Mouse (Mus musculus) brown adipose tissue, adult 24 weeks (tissue): Measurements from ENCODE around the gene Entpd1. TPM values are rescaled to one million over a fixed set of nuclear protein-coding genes. Genes with fewer than 3 reads are reported as not detected.

Experiments used
- H3K27ac ChIP-seq: fragments of 200-500 bp; replicated peaks from 2 replicates; pipeline ENCODE4 v1.5.1; 2012; ENCODE audit warnings: low read depth, mild to moderate bottlenecking, low read length
- H3K4me1 ChIP-seq: fragments of 200-500 bp; 2 replicates; pipeline ENCODE4 v1.6.1; 2012; ENCODE audit warnings: low read length, mixed read lengths; ENCODE audit not compliant: control insufficient read depth, insufficient read depth, insufficient read length
- H3K4me3 ChIP-seq: fragments of 200-500 bp; 2 replicates; pipeline ENCODE4 v1.5.1; 2012; ENCODE audit warnings: low read depth, mild to moderate bottlenecking, low read length, moderate library complexity; ENCODE audit not compliant: insufficient read depth
- polyA plus RNA-seq: library from polyadenylated mRNA; stranded (reverse); fragments of >200 nt; gene quantifications from 2 replicates; pipeline ENCODE4 v1.2.4, GENCODE M21; 2012; ENCODE audit not compliant: missing spikeins, insufficient read depth, insufficient read length

Gene Entpd1
- polyA plus RNA-seq, 1 experiment = 6.2 TPM

DNA sequence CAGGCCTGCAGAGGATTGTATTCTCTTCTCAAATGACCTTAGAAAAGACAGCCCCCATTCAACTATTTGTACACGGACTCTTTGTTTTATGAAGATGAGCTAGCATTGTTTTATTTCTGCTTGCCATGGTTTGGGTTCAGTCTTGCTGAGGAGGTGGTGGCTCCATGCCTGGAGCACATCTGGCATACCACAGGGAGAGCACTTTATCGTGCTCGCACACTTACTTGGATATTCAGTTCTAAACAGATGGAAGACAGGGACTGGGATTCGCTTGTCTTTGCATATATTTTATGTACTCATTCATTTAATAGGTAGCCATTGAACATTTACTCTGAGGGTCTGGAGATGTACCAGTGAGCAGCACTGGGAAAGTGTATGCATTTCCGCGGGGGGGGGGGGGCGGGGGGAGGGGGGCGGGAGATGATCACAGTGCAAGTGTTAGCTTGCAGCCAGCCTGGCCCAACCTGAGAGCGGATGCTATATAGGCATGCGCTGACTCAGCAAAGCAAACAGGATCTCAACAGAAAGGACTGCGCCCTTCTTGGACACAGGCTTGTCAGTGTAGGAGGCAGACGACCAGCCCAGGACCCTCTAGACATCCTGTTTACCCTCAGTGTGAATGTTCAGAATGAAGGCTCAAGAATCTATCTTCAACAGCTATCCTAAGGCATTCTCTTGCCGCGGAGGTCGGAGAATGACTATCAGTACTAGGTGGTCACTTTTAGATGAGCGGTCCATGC, 100.9 kb downstream of the Entpd1 start:
- Histone ChIP-seq H3K4me3 (no peak overlapping the region), H3K27ac (no peak overlapping the region), H3K4me1 (no peaks in the 10 kb centered on the region)

- no peak overlapping the region for H3K27ac ChIP-seq
- H3K4me1 ChIP-seq = no peaks in the 10 kb centered on the region
- no peak overlapping the region for H3K4me3 ChIP-seq
Observed at GRCm38 (mm10) chr19:40714700-40715099, 102.5 kb downstream of the Entpd1 start.

GRCm38 (mm10) chr19:40716981-40717380, 104.8 kb downstream of the Entpd1 start:
- Histone ChIP-seq H3K27ac (no peak overlapping the region), H3K4me3 (no peak overlapping the region), H3K4me1 (no peaks in the 10 kb centered on the region)

- H3K4me1 ChIP-seq = no peaks in the 10 kb centered on the region
- no peak overlapping the region for H3K4me3 ChIP-seq
- no peak overlapping the region for H3K27ac ChIP-seq
Observed at GRCm38 (mm10) chr19:40719439-40720105, 107.4 kb downstream of the Entpd1 start.

DNA sequence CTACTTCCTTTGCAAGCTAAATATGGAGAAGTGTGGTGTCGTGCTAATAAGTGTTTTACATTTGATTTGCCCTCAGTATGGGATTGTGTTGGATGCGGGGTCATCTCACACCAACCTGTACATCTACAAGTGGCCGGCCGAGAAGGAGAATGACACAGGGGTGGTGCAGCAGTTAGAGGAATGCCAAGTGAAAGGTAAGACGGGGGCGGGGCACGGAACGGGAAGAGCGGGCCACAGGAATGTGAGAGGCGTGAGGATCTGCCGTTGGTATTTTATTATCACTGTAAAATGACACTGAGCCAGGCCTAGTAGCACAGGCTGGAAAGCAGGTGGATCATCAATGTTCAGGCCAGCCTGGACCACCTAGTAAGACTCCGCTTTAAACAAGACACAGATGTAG, 108.2 kb downstream of the Entpd1 start:
- no peak overlapping the region for H3K27ac ChIP-seq
- no peaks in the 10 kb centered on the region for H3K4me1 ChIP-seq

DNA sequence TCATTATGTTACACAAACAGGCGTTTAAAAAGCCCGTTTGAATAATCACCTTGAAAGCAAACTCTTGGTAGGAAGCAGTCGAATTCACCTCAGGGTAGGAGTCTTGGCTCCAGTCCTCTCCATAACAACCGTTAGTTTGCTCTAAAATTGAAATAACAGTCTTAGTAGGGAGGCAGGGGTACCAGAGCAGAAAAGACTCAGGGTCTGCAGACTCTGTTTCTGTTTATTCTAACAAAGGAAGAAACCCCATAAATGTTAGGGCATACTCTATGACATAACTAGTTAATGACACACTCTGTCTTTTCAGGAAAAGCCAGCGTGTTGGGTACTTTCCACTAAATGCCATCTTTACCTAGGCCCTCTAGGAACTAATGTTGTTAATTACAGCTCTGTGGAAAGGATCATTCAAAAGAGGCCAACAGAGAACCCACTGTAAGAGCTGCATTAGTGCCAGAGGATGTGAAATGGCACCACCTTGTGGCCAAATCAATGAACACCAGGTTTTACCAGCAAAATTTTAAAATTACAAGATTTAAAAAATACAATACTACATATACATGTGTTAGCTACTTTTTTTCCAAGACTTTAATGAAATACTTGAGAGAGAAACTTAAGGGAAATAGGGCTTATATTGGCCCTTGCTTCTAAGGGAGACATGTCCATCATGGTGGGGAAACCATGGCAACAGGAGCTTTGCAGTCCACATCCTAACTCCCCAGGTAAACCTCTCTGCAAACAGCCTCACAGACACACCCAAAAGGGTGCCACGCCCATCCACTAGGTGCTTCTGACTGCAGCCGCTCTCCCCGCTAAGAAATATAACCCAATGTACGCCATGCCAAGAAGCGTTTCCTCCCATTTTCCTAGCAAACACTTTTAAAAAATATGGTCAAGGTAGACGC, 110.2 kb downstream of the Entpd1 start:
- H3K4me1 ChIP-seq = no peaks in the 10 kb centered on the region
- H3K27ac ChIP-seq = no peak overlapping the region
- H3K4me3 ChIP-seq = no peak overlapping the region

More for the DNA sequence above, 108.2 kb downstream of the Entpd1 start:
- H3K4me3 ChIP-seq = no peak overlapping the region

DNA sequence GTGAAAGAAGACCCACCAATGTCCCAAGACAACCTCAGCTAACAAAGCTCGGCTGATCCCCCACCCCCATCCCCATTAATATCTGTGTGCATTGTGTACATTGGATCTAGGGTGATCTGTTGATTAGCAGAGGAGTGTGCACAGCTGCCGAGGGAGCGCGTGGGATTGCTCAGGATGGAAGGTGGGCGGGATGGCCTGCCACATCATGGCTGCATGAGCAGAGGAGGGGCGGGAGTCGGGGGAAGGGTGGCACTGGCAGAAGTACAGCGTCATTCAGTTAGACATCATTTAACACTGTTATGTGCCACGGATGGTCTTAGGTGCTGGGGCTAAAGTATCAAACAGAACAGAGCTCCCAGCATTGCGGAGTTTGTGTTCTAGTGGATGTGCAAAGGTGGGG, 111.3 kb downstream of the Entpd1 start:
- Histone ChIP-seq H3K27ac (no peak overlapping the region), H3K4me1 (no peaks in the 10 kb centered on the region), H3K4me3 (no peak overlapping the region)

DNA sequence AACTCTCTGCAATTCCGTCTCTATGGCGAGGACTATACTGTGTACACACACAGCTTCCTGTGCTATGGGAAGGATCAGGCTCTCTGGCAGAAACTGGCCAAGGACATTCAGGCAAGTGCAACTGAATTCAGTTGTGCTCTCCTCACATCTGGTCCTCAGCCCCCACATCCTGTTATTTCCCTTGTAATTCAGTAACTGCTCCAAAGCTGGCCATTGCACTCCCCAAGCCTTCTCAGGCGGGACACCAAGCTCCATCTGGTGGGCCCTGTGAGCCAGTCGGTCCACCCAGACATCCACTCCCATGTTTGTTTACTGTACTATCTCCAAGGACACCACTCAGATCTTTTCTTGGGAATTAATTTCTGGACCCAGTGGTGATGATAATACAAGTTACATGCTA, 114.0 kb downstream of the Entpd1 start:
- Histone ChIP-seq H3K4me1 (no peaks in the 10 kb centered on the region), H3K27ac (no peak overlapping the region), H3K4me3 (no peak overlapping the region)

GRCm38 (mm10) chr19:40726614-40727013, 114.4 kb downstream of the Entpd1 start:
- no peak overlapping the region for H3K27ac ChIP-seq

DNA sequence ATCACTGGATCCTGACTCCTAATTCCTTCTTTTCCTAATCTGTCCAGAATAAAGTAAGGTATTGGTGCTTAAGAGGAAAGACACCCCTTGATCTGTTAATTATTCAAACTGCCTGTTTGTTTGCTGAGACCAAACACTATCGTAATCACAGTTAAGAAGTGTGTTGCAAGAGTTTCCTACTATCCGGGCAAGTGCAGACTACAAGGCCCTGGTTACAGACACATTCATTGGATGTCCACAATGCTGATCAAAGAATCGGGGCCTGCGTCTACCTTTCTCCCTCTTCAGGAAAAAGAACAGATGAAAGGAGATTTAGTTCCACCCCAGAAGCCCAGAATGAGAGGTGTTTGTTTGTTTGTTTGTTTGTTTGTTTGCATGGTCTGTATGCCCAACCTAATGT, 116.0 kb downstream of the Entpd1 start:
- H3K4me3 ChIP-seq = no peak overlapping the region
- H3K27ac ChIP-seq = no peak overlapping the region
- H3K4me1 ChIP-seq = no peaks in the 10 kb centered on the region

More at GRCm38 (mm10) chr19:40726614-40727013, 114.4 kb downstream of the Entpd1 start:
- H3K4me3 ChIP-seq = no peak overlapping the region
- H3K4me1 ChIP-seq = no peaks in the 10 kb centered on the region

DNA sequence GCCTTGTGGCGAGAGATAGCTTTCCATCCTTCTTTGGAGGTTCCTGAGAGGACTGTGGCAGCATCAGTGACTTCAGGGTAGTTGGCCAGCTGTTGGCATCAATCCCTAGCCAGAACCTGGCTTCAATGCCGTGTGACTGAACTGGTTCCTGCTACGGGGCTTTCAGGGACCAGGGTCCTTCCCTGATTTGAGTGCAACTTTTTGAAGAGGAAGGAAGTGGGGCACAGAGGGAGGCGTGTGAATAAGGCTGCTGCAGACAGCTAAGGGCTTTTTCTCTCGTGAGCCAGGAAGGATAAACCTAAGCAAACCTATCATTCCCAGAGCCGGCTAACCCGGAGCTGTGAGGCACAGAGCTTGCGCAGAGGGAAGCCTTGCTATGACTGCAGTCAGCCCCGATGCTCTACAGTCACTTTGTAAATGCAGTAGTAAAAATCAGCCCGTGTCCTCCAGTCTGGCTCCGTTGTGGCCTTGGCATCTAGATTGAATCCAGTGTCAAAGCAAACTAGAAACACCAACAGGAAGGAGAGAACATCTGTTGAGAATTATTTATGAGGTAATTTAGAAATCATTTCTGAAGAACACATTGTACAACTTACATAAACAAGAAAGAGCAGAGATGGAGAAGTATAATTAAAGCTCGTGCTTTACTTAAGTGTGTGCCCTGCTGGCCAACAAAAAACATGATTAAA, 116.7 kb downstream of the Entpd1 start:
- Histone ChIP-seq H3K4me3 (no peak overlapping the region), H3K27ac (no peak overlapping the region), H3K4me1 (no peaks in the 10 kb centered on the region)

GRCm38 (mm10) chr19:40733409-40733808, 121.2 kb downstream of the Entpd1 start:
- no peak overlapping the region for H3K27ac ChIP-seq
- no peaks in the 10 kb centered on the region for H3K4me1 ChIP-seq
- H3K4me3 ChIP-seq = no peak overlapping the region

DNA sequence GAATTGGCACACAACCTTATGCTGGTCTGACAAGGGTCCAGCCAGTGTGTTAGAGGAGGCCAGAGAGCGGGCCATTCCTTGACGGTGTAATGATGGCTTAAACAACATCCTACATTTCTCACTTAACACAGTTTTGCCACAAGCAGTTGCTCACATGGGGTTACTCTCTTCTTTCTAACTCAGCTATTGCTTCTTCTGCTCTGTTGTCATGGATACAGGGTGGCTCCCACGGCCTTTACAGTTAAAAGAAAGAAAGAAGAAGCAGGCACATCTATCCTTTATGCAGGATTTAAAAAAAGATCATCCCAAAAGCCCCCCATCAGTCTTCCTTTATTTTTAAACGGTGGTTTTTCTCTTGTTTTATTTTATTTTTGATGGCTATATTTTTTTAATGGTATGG, 121.7 kb downstream of the Entpd1 start:
- Histone ChIP-seq H3K4me1 (no peaks in the 10 kb centered on the region), H3K4me3 (no peak overlapping the region), H3K27ac (no peak overlapping the region)

- no peak overlapping the region for H3K27ac ChIP-seq
- H3K4me3 ChIP-seq = no peak overlapping the region
- H3K4me1 ChIP-seq = no peaks in the 10 kb centered on the region
Observed at GRCm38 (mm10) chr19:40736680-40737512, 124.7 kb downstream of the Entpd1 start.
